Mouse (Mus musculus) hindlimb bud, embryonic 11.5 days (tissue): ENCODE data around the gene Myh3.
A peak's percentile ranks its signal among the peaks of the same experiment; 100 is the strongest.
"Not testable (repeated sequence)": the region's sequence is repeated elsewhere in the genome, so short reads cannot be mapped to it uniquely, and the experiment has no call there.

Source experiments
- DNase-seq: peaks from one replicate; pipeline ENCODE4 v3.0.0-alpha.2; 2012; ENCODE audit warnings: low read depth, low spot score; ENCODE audit errors: extremely low spot score

Myh3 gene

GRCm38 (mm10) chr11:67076781-67077180, 1.3 kb upstream of the Myh3 start:
- no peak for DNase-seq

GRCm38 (mm10) chr11:67077435-67077834, 665 bp upstream of the Myh3 start:
- DNase-seq: no peak

- DNase-seq: no peak
Measured at GRCm38 (mm10) chr11:67078888-67079287, 788 bp downstream of the Myh3 start.

GRCm38 (mm10) chr11:67079740-67080139, 1.6 kb downstream of the Myh3 start:
- no peak for DNase-seq

DNA sequence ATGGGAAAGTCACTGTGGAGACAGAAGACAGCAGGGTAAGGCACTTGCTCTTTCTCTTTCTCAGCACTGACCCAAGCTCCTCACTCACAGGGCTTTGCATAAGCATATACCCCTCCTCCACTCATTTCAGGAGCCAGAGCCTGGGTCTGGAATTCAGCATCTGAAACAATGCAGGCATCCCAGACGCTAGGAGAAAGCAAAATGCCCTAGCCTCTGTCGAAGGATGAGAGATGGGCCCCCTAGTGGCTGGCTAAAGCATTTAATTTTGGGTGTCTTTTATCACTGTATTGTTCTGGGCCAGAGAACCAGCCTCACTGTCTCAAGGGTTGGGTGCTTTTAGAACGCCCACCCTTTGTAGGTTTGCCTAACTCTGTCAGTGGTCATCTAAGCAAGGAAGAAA, 2.1 kb downstream of the Myh3 start:
- no peak for DNase-seq

DNA sequence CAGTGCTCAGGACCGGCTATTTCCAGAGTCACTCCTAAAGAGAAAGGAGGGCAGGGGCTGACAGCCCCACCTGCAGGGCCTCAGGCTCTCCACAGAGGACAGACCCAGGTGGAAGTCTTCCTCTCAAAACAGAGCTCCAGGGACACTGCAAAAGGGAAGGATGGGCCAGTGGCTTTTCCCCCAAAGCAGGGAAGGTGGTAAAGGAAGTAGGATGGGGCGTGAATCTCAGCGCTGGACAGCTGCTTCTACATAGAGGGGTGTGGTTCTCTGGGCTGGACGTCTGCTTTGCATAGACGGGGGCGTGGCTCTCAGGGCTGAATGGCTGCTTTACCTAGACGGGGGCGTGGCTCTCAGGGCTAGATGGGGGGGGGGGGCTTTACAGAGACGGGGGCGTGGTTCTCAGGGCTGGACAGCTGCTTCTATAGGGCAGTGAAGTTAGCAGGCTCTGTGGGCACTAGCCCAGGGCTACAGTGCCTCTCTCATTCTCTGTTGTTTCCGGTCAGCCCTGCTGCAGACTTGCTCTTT, 3.1 kb downstream of the Myh3 start:
- DNase-seq: no peak

DNA sequence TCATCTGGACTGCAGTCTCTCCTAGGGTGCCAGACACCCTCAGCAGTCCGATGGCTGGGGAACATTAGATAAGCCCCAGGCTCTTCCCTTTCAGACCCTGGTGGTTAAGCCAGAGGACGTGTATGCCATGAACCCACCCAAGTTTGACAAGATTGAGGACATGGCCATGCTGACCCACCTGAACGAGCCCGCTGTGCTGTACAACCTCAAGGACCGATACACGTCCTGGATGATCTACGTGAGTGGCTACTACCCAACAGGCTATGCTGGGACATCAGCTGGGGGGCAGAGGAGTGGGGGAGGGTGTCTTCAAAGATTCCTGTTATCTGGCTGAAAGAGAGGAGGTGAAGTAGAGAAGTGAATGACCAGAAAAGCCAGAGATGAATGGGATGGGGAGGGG, 4.1 kb downstream of the Myh3 start:
- DNase-seq: no peak

- no peak for DNase-seq
Measured at GRCm38 (mm10) chr11:67082793-67083192, 4.7 kb downstream of the Myh3 start.

DNA sequence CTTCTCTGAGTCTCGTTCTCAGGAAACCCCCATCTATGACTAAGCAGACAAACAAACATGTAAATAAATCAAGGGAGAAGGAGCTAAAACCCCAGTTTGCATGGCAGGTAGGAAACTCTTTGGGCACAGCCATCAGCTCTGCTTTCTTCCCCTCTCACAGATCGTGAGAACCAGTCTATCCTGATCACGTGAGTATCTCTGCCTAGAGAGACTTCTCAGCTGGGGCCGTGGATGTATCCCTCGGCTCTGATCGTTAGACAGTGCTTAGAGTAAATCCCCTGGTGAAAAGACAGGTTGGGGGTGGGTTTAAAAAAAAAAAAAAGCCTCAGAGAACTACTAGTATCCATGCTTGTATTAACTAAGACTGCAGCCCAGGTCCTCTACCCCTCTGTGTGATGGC, 5.1 kb downstream of the Myh3 start:
- DNase-seq: no peak

- DNase-seq: no peak
Measured at GRCm38 (mm10) chr11:67083712-67084340, 5.7 kb downstream of the Myh3 start.

DNA sequence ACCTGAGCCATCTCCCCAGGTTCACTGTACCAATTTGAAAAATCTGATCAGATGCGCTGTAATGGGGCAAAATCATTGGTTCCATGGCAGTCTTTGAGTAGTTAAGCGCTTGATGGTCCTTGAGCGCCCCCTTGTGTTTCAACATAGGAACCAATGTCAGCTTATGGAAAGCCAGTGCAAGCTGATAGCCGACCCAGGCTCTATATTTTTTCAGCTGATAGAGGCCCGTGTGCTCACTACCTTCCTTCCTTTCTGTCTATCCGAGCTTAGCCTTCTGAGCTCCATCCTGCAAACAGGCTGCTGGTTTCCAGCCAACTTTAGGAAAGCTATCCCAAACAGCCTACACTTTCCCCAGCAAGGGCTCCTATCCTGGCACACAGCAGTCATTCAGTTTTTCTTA, 7.4 kb downstream of the Myh3 start:
- peak; percentile 73 for DNase-seq

- DNase-seq: no peak
Measured at GRCm38 (mm10) chr11:67086467-67087164, 8.5 kb downstream of the Myh3 start.

DNA sequence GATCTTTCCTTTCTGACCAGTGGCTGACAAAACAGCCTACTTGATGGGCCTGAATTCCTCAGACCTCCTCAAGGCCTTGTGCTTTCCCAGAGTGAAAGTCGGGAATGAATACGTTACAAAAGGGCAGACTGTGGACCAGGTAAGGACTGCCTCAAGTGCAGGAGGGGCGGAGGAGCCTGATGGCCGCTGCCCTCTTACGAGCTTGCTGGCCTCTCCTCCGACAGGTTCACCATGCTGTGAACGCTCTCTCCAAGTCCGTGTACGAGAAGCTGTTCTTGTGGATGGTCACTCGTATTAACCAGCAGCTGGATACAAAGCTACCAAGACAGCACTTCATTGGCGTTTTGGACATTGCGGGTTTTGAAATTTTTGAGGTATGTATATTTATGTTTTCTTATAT, 9.1 kb downstream of the Myh3 start:
- no peak for DNase-seq

GRCm38 (mm10) chr11:67092354-67092753, 14.3 kb downstream of the Myh3 start:
- not testable (repeated sequence) for DNase-seq

GRCm38 (mm10) chr11:67093201-67093600, 15.1 kb downstream of the Myh3 start:
- no peak for DNase-seq

- no peak for DNase-seq
Measured at GRCm38 (mm10) chr11:67093652-67094051, 15.6 kb downstream of the Myh3 start.

- DNase-seq: no peak
Measured at GRCm38 (mm10) chr11:67094470-67094869, 16.4 kb downstream of the Myh3 start.

- no peak for DNase-seq
Measured at GRCm38 (mm10) chr11:67097709-67098108, 19.6 kb downstream of the Myh3 start.

DNA sequence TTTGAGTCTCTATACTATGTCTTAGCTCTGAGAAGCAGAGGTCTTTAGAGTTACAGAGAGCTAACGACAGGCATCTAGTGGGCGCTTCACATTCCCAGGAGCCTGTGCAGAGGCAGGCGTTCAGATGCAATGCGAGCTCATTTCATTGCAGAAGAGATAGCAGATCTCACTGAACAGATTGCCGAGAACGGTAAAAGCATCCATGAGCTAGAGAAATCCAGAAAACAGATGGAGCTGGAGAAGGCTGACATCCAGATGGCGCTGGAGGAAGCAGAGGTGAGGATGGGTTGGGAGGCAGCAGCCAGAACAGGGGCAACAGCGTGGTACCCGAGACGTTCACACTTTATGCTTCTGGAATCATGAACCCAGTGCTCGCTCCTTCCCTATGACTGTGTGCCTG, 20.3 kb downstream of the Myh3 start:
- no peak for DNase-seq

DNA sequence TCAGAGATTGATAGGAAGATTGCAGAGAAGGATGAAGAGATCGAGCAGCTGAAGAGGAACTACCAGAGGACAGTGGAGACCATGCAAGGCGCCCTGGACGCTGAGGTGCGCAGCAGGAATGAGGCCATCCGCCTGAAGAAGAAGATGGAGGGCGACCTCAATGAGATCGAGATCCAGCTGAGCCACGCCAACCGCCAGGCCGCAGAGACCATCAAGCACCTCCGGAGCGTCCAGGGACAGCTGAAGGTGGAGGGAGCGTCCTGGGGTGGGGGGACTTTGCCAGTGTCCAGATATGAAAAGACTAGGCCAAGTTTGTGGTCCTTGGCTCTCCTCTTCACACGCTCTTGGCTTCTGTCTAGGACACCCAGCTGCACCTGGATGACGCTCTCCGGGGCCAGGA, 21.1 kb downstream of the Myh3 start:
- DNase-seq: no peak

DNA sequence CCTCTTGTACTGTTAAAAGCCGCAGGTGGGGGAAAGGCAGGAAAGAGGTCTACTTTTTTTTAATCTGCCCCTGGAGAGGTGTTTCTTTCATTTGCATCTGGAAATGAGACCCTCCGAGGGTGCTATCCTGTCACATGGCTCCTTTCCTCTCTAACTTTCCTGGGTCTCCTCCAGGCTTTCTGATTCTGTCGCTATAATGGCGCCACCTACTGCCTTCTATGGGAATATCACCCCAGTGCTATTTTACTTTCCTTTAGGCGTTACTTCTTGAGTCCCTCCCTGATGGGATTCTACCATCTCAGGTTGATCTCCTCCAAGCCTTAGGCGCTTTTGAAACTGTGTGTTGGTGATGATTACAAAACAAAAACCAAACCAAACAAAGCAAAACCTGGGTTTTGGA, 22.1 kb downstream of the Myh3 start:
- no peak for DNase-seq

GRCm38 (mm10) chr11:67101713-67102112, 23.6 kb downstream of the Myh3 start:
- no peak for DNase-seq

GRCm38 (mm10) chr11:67103256-67103655, 25.2 kb downstream of the Myh3 start:
- no peak for DNase-seq
